Mouse (Mus musculus) hindbrain, embryonic 13.5 days (tissue): ENCODE data around the gene Olfr1145. TPM values are rescaled to one million over a fixed set of nuclear protein-coding genes. Genes with fewer than 3 reads are reported as not detected.

Source experiments
- ATAC-seq: fragments of 200-750 bp; cut with Nextera tagmentation; 2 replicates; pipeline ENCODE4 v1.8.0; 2017; ENCODE audit warnings: moderate TSS enrichment; ENCODE audit not compliant: low FRiP score
- H3K27ac ChIP-seq: fragments of 300-500 bp; sonication (generic); 2 replicates; pipeline ENCODE4 v1.5.1; 2015; ENCODE audit warnings: inconsistent platforms, mild to moderate bottlenecking, moderate library complexity
- H3K27me3 ChIP-seq: fragments of 300-500 bp; sonication (generic); 2 replicates; pipeline ENCODE4 v1.6.1; 2015; ENCODE audit warnings: mild to moderate bottlenecking, inconsistent platforms
- H3K36me3 ChIP-seq: fragments of 300-500 bp; sonication (generic); 2 replicates; pipeline ENCODE4 v1.6.1; 2015; ENCODE audit warnings: mild to moderate bottlenecking, inconsistent platforms
- H3K4me1 ChIP-seq: fragments of 300-500 bp; sonication (generic); replicated peaks from 2 replicates; pipeline ENCODE4 v1.6.1; 2015; ENCODE audit warnings: inconsistent platforms
- H3K4me2 ChIP-seq: fragments of 300-500 bp; sonication (generic); 2 replicates; pipeline ENCODE4 v1.6.1; 2015; ENCODE audit warnings: inconsistent platforms, mild to moderate bottlenecking, moderate library complexity
- H3K4me3 ChIP-seq: fragments of 300-500 bp; sonication (generic); 2 replicates; pipeline ENCODE4 v1.5.1; 2015; ENCODE audit warnings: mild to moderate bottlenecking, inconsistent platforms
- H3K9ac ChIP-seq: fragments of 300-500 bp; sonication (generic); 2 replicates; pipeline ENCODE4 v1.6.1; 2015; ENCODE audit warnings: mild to moderate bottlenecking, inconsistent platforms
- H3K9me3 ChIP-seq: fragments of 300-500 bp; sonication (generic); 2 replicates; pipeline ENCODE4 v1.6.1; 2016; ENCODE audit warnings: inconsistent platforms
- WGBS: fragments of 180-500 bp; shearing (Covaris S2); methylation state at CpG from one replicate; pipeline ENCODE4 v1.1.7; 2015; 5-methylcytosine and 5-hydroxymethylcytosine counted together
- polyA plus RNA-seq: library from polyadenylated mRNA; unstranded; fragments of >200 nt; fragmentation: Nextera tagmentation; extraction: Ambion mirVana; gene quantifications from 2 replicates; pipeline ENCODE4 v1.2.1, GENCODE M21; 2015

Gene Olfr1145
- polyA plus RNA-seq = not detected in 2 replicates

- H3K4me1 ChIP-seq = no peaks in the 10 kb centered on the region
- no peak within 1 kb of the TSS for H3K4me2 ChIP-seq
- H3K36me3 ChIP-seq = no peaks in the 10 kb centered on the region
- ATAC-seq = no peak
- H3K27ac ChIP-seq = no peak within 1 kb of the TSS
- H3K9ac ChIP-seq = no peak within 1 kb of the TSS
- H3K9me3 ChIP-seq = no peaks in the 10 kb centered on the region
- 89% methylated on average over 1 of the region's 1 CpGs for WGBS
- H3K27me3 ChIP-seq = no peaks in the 10 kb centered on the region
- H3K4me3 ChIP-seq = no peak within 1 kb of the TSS
Measured at GRCm38 (mm10) chr2:87809522-87809921, at the start of gene Olfr1145. Gene Olfr1145, plus strand, starts transcription at chr2:87809822.

- Histone ChIP-seq H3K4me1 (no peaks in the 10 kb centered on the region), H3K4me3 (no peak overlapping the region), H3K9me3 (no peaks in the 10 kb centered on the region), H3K4me2 (no peak overlapping the region), H3K27me3 (no peaks in the 10 kb centered on the region), H3K27ac (no peak overlapping the region), H3K36me3 (no peaks in the 10 kb centered on the region), H3K9ac (no peak overlapping the region)
- no peak for ATAC-seq
- WGBS = 61% methylated on average over 1 of the region's 1 CpGs
Measured at GRCm38 (mm10) chr2:87776143-87776542, 33.5 kb upstream of the Olfr1145 start.

DNA sequence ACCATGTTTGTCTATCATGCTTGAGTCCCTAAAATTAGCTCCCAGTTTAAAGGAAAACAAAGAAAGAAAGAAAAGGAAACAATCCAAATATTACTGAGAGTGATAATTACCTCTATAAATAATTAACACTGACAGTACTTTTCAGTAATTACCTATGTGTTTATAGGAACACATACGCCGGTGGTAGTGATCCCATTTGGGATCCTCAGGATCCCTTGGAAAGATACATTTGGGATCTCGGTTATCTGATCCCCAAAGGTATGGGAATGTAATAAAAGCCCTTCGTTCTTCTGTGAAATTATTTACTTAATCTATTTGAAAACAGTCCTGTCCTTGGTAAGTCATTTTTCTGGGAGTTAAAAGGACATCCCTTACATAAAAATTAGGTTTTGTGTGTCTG, 30.4 kb upstream of the Olfr1145 start, which contains the start of gene Olfr152:
Gene Olfr152 (plus strand): TSS at position 301 of the 400 bp plus-strand sequence.
- Histone ChIP-seq H3K4me3 (no peak within 1 kb of the TSS), H3K27me3 (no peaks in the 10 kb centered on the region), H3K4me2 (no peak within 1 kb of the TSS), H3K9me3 (no peaks in the 10 kb centered on the region), H3K27ac (no peak within 1 kb of the TSS), H3K9ac (no peak within 1 kb of the TSS), H3K36me3 (no peaks in the 10 kb centered on the region), H3K4me1 (no peaks in the 10 kb centered on the region)
- WGBS = 83% methylated on average over 4 of the region's 4 CpGs
- ATAC-seq = no peak

- Histone ChIP-seq H3K4me3 (no peak within 1 kb of the TSS), H3K4me2 (no peak within 1 kb of the TSS), H3K27ac (no peak within 1 kb of the TSS), H3K9me3 (no peaks in the 10 kb centered on the region), H3K27me3 (no peaks in the 10 kb centered on the region), H3K4me1 (no peaks in the 10 kb centered on the region), H3K36me3 (no peaks in the 10 kb centered on the region), H3K9ac (no peak within 1 kb of the TSS)
- ATAC-seq = no peak
Measured at GRCm38 (mm10) chr2:87800292-87800691, 9.3 kb upstream of the Olfr1145 start, which contains the start of gene Olfr1143. Gene Olfr1143, plus strand, starts transcription at chr2:87800592.

DNA sequence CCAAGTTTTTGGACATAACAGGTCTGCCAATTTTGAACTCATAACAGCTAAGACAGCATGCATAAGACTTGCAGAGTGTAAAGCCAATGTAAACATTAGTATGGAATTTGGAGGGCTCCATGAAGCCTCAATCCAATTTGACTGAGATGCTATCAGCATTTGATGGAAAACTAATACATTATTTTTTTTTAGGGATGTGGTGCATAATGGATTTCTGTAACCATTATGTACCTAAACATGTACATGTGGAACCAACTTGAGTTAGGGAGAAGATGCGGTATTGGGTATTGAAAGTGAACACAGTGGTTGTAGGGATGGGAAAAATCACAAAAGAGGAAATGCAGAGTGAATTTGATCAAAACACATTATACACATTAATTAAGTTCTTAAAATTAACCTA, 20.6 kb downstream of the Olfr1145 start, which contains the start of gene Olfr1148:
Gene Olfr1148 (plus strand): TSS at position 301 of the 400 bp plus-strand sequence.
- H3K9ac ChIP-seq = no peak within 1 kb of the TSS
- H3K36me3 ChIP-seq = no peaks in the 10 kb centered on the region
- H3K4me1 ChIP-seq = no peaks in the 10 kb centered on the region
- WGBS = 97% methylated on average over 1 of the region's 1 CpGs
- no peak within 1 kb of the TSS for H3K4me3 ChIP-seq
- no peak for ATAC-seq
- H3K27me3 ChIP-seq = no peaks in the 10 kb centered on the region
- no peaks in the 10 kb centered on the region for H3K9me3 ChIP-seq
- H3K27ac ChIP-seq = no peak within 1 kb of the TSS
- no peak within 1 kb of the TSS for H3K4me2 ChIP-seq

- no peak within 1 kb of the TSS for H3K9ac ChIP-seq
- H3K4me2 ChIP-seq = no peak within 1 kb of the TSS
- no peak within 1 kb of the TSS for H3K4me3 ChIP-seq
- no peaks in the 10 kb centered on the region for H3K4me1 ChIP-seq
- H3K27ac ChIP-seq = no peak within 1 kb of the TSS
- no peaks in the 10 kb centered on the region for H3K9me3 ChIP-seq
- H3K27me3 ChIP-seq = no peaks in the 10 kb centered on the region
- no peak for ATAC-seq
- 93% methylated on average over 1 of the region's 1 CpGs for WGBS
- no peaks in the 10 kb centered on the region for H3K36me3 ChIP-seq
Measured at GRCm38 (mm10) chr2:87843693-87844092, 34.1 kb downstream of the Olfr1145 start, which contains the start of gene Olfr1150-ps1. Gene Olfr1150-ps1, plus strand, starts transcription at chr2:87843993.

DNA sequence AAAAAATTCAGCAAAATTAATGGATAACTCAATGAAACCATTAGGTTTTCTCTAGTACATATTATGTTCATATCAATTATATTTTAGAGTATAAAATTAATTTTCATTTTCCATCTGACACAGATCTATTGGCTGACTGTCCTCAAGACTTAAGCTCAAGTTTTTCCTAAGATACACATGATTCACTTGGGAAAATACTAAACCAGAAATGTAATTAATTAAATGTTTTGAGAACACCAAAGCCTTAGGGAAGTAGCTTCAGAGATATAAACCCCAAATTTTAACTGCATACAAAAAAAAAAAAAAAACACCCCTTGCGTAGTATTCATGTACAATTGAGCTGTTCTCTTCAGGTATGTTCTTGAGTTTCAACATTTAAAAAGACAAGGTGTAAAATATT, 45.9 kb downstream of the Olfr1145 start, which contains the start of gene Olfr1151:
Gene Olfr1151 (plus strand): TSS at position 301 of the 400 bp plus-strand sequence.
- ATAC-seq = no peak
- H3K9ac ChIP-seq = no peak within 1 kb of the TSS
- no peaks in the 10 kb centered on the region for H3K9me3 ChIP-seq
- 95% methylated on average over 1 of the region's 1 CpGs for WGBS
- no peaks in the 10 kb centered on the region for H3K27me3 ChIP-seq
- no peak within 1 kb of the TSS for H3K4me2 ChIP-seq
- no peak within 1 kb of the TSS for H3K27ac ChIP-seq
- H3K4me3 ChIP-seq = no peak within 1 kb of the TSS
- no peaks in the 10 kb centered on the region for H3K36me3 ChIP-seq
- H3K4me1 ChIP-seq = no peaks in the 10 kb centered on the region

Other genes starting within 250 kb of the Olfr1145 start
- not detected in 2 replicates for gene Olfr1129, start 235.9 kb upstream of the Olfr1145 start, polyA plus RNA-seq
- gene Olfr1130, start 203.6 kb upstream of the Olfr1145 start, polyA plus RNA-seq = not detected in 2 replicates
- not detected in 2 replicates for gene Olfr1131, start 182.7 kb upstream of the Olfr1145 start, polyA plus RNA-seq
- gene Olfr1132, start 172.3 kb upstream of the Olfr1145 start, polyA plus RNA-seq = not detected in 2 replicates
- not detected in 2 replicates for gene Olfr1133, start 162.4 kb upstream of the Olfr1145 start, polyA plus RNA-seq
- gene Olfr1134, start 151.4 kb upstream of the Olfr1145 start, polyA plus RNA-seq = not detected in 2 replicates
- gene Olfr1135, start 136.2 kb upstream of the Olfr1145 start, polyA plus RNA-seq = not detected in 2 replicates
- not detected in 2 replicates for gene Olfr1136, start 115.9 kb upstream of the Olfr1145 start, polyA plus RNA-seq
- not detected in 2 replicates for gene Olfr1137, start 96.6 kb upstream of the Olfr1145 start, polyA plus RNA-seq
- gene Olfr1138, start 69.8 kb upstream of the Olfr1145 start, polyA plus RNA-seq = not detected in 2 replicates
- not detected in 2 replicates for gene Olfr1140, start 66.1 kb upstream of the Olfr1145 start, polyA plus RNA-seq
- not detected in 2 replicates for gene Olfr1141, start 55.8 kb upstream of the Olfr1145 start, polyA plus RNA-seq
- not detected in 2 replicates for gene Olfr152, start 30.3 kb upstream of the Olfr1145 start, polyA plus RNA-seq
- gene Olfr1143, start 9.2 kb upstream of the Olfr1145 start, polyA plus RNA-seq = not detected in 2 replicates
- not detected in 2 replicates for gene Olfr1148, start 20.7 kb downstream of the Olfr1145 start, polyA plus RNA-seq
- not detected in 2 replicates for gene Olfr1150-ps1, start 34.2 kb downstream of the Olfr1145 start, polyA plus RNA-seq
- gene Olfr1151, start 46.0 kb downstream of the Olfr1145 start, polyA plus RNA-seq = not detected in 2 replicates
- gene Olfr1152, start 56.7 kb downstream of the Olfr1145 start, polyA plus RNA-seq = not detected in 2 replicates
- not detected in 2 replicates for gene Olfr1153, start 85.1 kb downstream of the Olfr1145 start, polyA plus RNA-seq
- not detected in 2 replicates for gene Olfr1154, start 95.3 kb downstream of the Olfr1145 start, polyA plus RNA-seq
- gene Olfr1155, start 135.3 kb downstream of the Olfr1145 start, polyA plus RNA-seq = not detected in 2 replicates
- not detected in 2 replicates for gene Olfr1156, start 143.3 kb downstream of the Olfr1145 start, polyA plus RNA-seq
- gene Olfr1157, start 158.5 kb downstream of the Olfr1145 start, polyA plus RNA-seq = not detected in 2 replicates
- gene Olfr74, start 164.8 kb downstream of the Olfr1145 start, polyA plus RNA-seq = not detected in 2 replicates
- gene Olfr1158, start 180.3 kb downstream of the Olfr1145 start, polyA plus RNA-seq = not detected in 2 replicates
- gene Olfr1160, start 198.4 kb downstream of the Olfr1145 start, polyA plus RNA-seq = not detected in 2 replicates
- not detected in 2 replicates for gene Olfr1161, start 213.0 kb downstream of the Olfr1145 start, polyA plus RNA-seq
- gene Olfr73, start 227.9 kb downstream of the Olfr1145 start, polyA plus RNA-seq = not detected in 2 replicates
- gene Olfr1162, start 241.3 kb downstream of the Olfr1145 start, polyA plus RNA-seq = not detected in 2 replicates